Mouse (Mus musculus): Measurements from ENCODE around the gene Ppp1r18. TPM values are rescaled to one million over a fixed set of nuclear protein-coding genes. Genes with fewer than 3 reads are reported as not detected.
A peak's percentile ranks its signal among the peaks of the same experiment; 100 is the strongest.

Ppp1r18 gene
- polyA plus RNA-seq, 1 experiment = 17.8 TPM

DNA sequence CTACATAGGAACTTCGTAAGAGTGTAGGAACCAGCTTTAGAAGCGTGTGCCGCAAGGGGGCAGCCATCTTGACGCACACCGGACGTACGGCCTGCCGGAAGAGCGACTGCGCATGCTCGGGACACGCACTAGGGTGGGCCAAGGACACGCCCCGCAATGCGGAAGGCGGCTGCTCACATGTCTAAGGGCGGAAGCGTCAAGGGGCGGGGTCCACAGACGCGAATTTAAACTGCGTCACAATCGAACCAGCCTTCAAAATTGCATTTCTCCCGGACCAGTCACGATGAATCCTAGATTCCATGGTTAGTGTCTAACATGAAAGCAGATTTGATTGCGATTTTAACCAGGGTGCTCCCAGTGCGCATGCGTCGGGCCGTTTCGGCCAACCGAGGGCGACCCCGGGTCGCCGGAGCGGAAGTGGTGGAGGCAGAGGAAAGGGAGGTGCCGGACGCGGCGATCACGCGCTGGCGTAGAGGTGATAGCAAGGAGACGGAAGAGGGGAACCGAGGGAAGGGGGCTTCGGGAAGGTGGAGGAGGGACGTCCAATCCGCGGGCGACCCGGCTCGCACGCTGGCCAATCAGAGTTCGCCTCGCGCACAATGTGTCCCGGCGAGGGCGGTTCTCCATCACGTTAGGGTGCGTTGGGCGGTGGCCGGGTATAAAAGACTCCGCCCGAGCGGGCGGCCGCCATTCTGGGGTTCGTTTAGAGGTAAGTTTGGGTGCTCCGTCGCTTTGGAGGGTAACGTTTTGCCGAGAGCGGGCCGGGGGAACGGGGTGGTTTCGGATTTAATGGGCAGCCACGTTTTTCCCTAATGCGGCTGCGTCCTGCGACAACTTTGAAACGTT, 51.1 kb downstream of the Ppp1r18 start, which contains the start of the genes Mrps18b and Ppp1r10:
Gene Mrps18b (minus strand): TSS at position 93 of the 846 bp plus-strand sequence.
Gene Ppp1r10 (plus strand): TSS at position 138 of the 846 bp plus-strand sequence.
- Histone ChIP-seq H3K4me1 (ENCODE audit: control insufficient read depth, insufficient read depth, low read length) (peaks cover 20% of the 10 kb centered on the region; the same call in 1 of the 2 replicates), H3K27me3 (replicated peaks; ENCODE audit: control insufficient read depth, insufficient read depth, low read length) (no peaks in the 10 kb centered on the region), H3K4me3 (ENCODE audit: insufficient read depth, low read depth, low read length) (peak within 1 kb of the TSS; percentile 99), H3K36me3 (ENCODE audit: control insufficient read depth, insufficient read depth, low read length) (peaks cover 11% of the 10 kb centered on the region), H3K27ac (ENCODE audit: insufficient read depth, low read depth, low read length) (peak within 1 kb of the TSS; percentile 99)
- DNase-seq = peak; percentile 100
- under 1% methylated on average over 83 of the region's 83 CpGs for WGBS
- peak; percentile 99 for TF ChIP-seq POLR2A (IDR thresholded peaks at IDR 0.05; ENCODE audit: low read depth, low read length)
- peak; percentile 52 for TF ChIP-seq CTCF (conservative IDR thresholded peaks at IDR 0.05; ENCODE audit: insufficient read depth, insufficient read length, low read depth, low read length)

DNA sequence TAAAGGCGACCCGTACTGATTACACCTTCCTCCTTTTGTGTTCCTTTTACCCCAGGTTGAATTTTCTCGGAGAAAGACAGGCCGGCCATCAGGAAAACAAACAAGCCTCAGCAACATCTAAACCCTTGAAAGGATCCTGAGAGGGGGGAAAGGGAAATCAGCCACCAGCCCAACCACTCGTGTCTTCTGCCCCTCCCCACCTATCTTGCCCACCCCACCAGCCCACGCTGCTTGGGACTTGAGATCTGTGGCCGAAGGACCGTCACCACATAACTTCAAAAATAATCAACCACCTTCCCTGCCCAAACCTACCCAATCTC, 51.7 kb downstream of the Ppp1r18 start:
- Histone ChIP-seq H3K4me1 (ENCODE audit: control insufficient read depth, insufficient read depth, low read length) (peaks cover 20% of the 10 kb centered on the region; the same call in 1 of the 2 replicates), H3K36me3 (ENCODE audit: control insufficient read depth, insufficient read depth, low read length) (peaks cover 11% of the 10 kb centered on the region), H3K27me3 (replicated peaks; ENCODE audit: control insufficient read depth, insufficient read depth, low read length) (no peaks in the 10 kb centered on the region), H3K27ac (ENCODE audit: insufficient read depth, low read depth, low read length) (peak overlapping the region; percentile 99), H3K4me3 (ENCODE audit: insufficient read depth, low read depth, low read length) (peak overlapping the region; percentile 99)
- no peak for TF ChIP-seq POLR2A (IDR thresholded peaks at IDR 0.05; ENCODE audit: low read depth, low read length)
- WGBS = under 1% methylated on average over 8 of the region's 8 CpGs
- no peak for DNase-seq

DNA sequence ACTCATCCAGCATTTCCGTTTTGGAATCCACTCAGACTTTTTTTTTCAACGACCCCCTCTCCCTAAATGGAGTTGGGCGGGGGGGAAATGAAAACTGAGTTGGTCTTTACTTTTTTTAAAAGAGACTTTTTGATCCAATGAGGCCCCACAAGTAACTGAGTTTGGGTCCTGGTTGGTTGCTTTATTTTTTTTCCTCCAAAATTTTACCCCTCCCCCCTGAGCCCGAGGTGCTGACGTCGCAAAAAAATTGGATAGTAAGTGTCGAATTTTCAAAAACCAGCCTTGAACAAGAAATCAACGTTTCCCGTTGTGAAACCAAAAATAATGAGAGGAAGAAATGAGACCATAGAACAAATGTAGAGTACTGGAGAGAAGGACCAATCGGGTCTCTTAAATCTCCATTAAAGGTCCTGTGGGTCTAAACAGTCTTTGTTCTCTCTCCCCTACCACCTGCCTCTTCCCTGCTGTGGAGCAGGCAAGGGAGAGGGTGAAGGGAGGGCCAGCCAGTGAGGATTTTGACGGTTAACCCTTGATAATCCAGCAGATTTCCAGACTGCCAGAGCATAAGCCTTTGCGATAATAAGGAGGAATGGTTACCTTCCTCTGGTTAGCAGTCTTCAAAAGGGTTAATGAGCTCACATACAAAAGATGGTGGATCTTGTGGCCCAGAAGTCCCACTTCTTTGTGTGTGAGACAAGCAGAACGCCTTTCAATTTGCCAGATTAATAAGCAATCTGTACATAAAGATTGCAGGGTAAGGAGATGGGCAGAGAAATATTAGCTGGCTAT, 52.3 kb downstream of the Ppp1r18 start:
- H3K4me1 ChIP-seq (ENCODE audit: control insufficient read depth, insufficient read depth, low read length) = peaks cover 25% of the 10 kb centered on the region; the same call in 1 of the 2 replicates
- TF ChIP-seq CTCF (conservative IDR thresholded peaks at IDR 0.05; ENCODE audit: insufficient read depth, insufficient read length, low read depth, low read length) (no peak), POLR2A (IDR thresholded peaks at IDR 0.05; ENCODE audit: low read depth, low read length) (peak; percentile 71)
- peaks cover 11% of the 10 kb centered on the region for H3K36me3 ChIP-seq (ENCODE audit: control insufficient read depth, insufficient read depth, low read length)
- peak overlapping the region; percentile 99 for H3K4me3 ChIP-seq (ENCODE audit: insufficient read depth, low read depth, low read length)
- WGBS = under 1% methylated on average over 13 of the region's 13 CpGs
- peak; percentile 58 for DNase-seq
- H3K27me3 ChIP-seq (replicated peaks; ENCODE audit: control insufficient read depth, insufficient read depth, low read length) = no peaks in the 10 kb centered on the region
- peak overlapping the region; percentile 99 for H3K27ac ChIP-seq (ENCODE audit: insufficient read depth, low read depth, low read length)

DNA sequence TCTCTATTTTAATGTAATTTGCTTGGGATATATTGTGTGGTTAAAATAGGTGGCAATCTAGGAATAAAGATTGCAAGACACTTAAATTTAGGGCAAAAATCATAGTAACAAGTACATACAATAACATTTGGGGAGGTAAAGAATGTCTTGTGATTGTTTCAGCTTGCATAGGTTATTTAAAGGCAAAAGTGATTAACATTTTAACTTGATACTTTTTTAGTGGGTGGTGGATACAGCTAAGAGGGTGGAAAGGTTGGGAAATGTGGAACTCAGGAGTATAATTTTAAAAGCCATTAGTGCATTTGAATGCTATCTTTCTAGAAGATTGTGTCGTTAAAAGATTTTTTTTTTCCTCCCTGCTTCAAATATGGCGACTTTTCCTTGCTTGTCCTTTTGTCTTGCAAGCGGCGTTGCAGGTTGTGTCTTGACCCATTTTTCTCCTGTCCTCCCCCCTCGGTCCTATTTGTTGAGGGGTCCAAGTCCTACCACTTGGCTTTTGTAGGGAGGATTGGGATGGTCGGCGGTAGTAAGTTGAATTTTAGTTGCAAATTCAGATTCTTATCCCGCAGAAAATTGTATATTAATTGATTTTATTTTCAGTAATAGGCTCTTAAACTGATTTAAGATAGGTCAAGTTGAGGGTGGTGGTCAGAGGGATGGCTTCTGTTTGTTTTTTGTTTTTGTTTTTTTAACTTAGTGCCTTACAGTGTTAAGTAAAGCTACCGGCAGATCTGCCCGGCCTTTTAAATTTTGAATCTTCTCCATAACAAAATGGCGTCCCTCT, 53.1 kb downstream of the Ppp1r18 start:
- Histone ChIP-seq H3K4me1 (ENCODE audit: control insufficient read depth, insufficient read depth, low read length) (peaks cover 28% of the 10 kb centered on the region; the same call in 1 of the 2 replicates), H3K4me3 (ENCODE audit: insufficient read depth, low read depth, low read length) (peak overlapping the region; percentile 99), H3K27ac (ENCODE audit: insufficient read depth, low read depth, low read length) (peak overlapping the region; percentile 100), H3K36me3 (ENCODE audit: control insufficient read depth, insufficient read depth, low read length) (peaks cover 11% of the 10 kb centered on the region), H3K27me3 (replicated peaks; ENCODE audit: control insufficient read depth, insufficient read depth, low read length) (no peaks in the 10 kb centered on the region)
- TF ChIP-seq CTCF (conservative IDR thresholded peaks at IDR 0.05; ENCODE audit: insufficient read depth, insufficient read length, low read depth, low read length) (no peak), POLR2A (IDR thresholded peaks at IDR 0.05; ENCODE audit: low read depth, low read length) (peak; percentile 41)
- 0% methylated on average over 11 of the region's 11 CpGs for WGBS
- peak; percentile 70 for DNase-seq

DNA sequence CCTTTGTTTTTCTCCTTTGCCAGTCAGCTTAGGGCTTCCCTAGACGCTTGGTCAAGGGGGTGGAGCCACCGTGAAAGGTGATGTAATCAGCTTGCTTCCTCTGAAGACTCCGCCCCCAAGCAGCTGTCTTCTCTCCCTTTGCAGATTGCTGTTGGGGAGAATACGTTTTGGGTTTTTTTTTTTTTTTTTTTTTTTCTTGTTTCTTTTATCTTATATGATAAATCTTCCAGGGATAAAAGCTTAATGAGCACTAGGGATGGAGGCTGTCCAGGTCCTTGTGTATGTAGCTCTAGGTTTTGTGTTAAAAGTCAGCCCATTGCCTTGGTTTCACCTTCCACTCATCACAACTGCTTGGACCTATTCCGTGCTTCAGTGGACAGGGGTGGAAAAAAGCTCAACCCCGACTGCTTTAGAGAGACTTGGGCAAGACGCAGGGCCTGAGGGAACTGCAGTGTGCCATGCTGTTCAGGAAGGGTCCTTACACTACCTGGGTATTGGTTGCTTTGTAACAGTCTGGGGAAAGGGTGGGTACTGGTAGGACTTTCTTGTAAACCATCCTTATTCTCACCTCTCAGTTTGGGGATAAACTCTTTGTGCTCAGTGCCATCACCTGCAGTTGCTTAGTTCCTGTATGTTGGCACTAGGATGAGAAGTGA, 53.8 kb downstream of the Ppp1r18 start:
- TF ChIP-seq POLR2A (IDR thresholded peaks at IDR 0.05; ENCODE audit: low read depth, low read length) (no peak), CTCF (conservative IDR thresholded peaks at IDR 0.05; ENCODE audit: insufficient read depth, insufficient read length, low read depth, low read length) (no peak)
- H3K27ac ChIP-seq (ENCODE audit: insufficient read depth, low read depth, low read length) = peak overlapping the region; percentile 100
- under 1% methylated on average over 7 of the region's 7 CpGs for WGBS
- H3K36me3 ChIP-seq (ENCODE audit: control insufficient read depth, insufficient read depth, low read length) = peaks cover 11% of the 10 kb centered on the region
- DNase-seq = peak; percentile 98
- H3K27me3 ChIP-seq (replicated peaks; ENCODE audit: control insufficient read depth, insufficient read depth, low read length) = no peaks in the 10 kb centered on the region
- H3K4me1 ChIP-seq (ENCODE audit: control insufficient read depth, insufficient read depth, low read length) = peaks cover 28% of the 10 kb centered on the region; the same call in 1 of the 2 replicates
- peak overlapping the region; percentile 40 for H3K4me3 ChIP-seq (ENCODE audit: insufficient read depth, low read depth, low read length)

DNA sequence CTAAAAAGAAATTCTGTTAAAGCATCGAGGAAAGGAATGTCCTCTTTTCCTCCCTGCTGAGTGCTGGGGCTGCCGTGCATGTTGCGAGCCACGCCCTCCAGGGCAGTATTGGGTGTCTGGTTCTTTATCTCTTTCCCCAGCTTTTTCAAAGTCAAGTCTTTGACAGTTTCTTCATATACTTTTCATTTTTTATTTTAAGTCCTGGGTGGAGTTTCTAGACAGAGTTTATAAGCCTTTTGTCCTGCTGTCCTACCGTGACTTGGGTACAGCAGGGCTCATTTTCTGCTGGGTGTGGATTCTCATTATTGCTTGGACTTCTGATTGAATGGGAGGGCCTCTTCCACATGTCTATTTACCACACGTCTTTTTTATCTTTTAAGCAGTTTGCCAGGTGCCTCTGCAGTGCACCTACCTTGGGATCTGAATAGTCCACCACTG, 54.5 kb downstream of the Ppp1r18 start:
- Histone ChIP-seq H3K4me3 (ENCODE audit: insufficient read depth, low read depth, low read length) (no peak overlapping the region), H3K27me3 (replicated peaks; ENCODE audit: control insufficient read depth, insufficient read depth, low read length) (no peaks in the 10 kb centered on the region), H3K4me1 (ENCODE audit: control insufficient read depth, insufficient read depth, low read length) (peaks cover 28% of the 10 kb centered on the region; the same call in 1 of the 2 replicates), H3K36me3 (ENCODE audit: control insufficient read depth, insufficient read depth, low read length) (peaks cover 11% of the 10 kb centered on the region), H3K27ac (ENCODE audit: insufficient read depth, low read depth, low read length) (0 out of 2 replicates have a peak overlapping the region, but pooled peaks have one; percentile 73)
- 23% methylated on average over 6 of the region's 6 CpGs for WGBS
- TF ChIP-seq CTCF (conservative IDR thresholded peaks at IDR 0.05; ENCODE audit: insufficient read depth, insufficient read length, low read depth, low read length) = no peak
- no peak for TF ChIP-seq POLR2A (IDR thresholded peaks at IDR 0.05; ENCODE audit: low read depth, low read length)
- no peak for DNase-seq
